Mouse (Mus musculus) kidney, embryonic 14.5 days (tissue): ENCODE results near the gene Adcy10. TPM values are rescaled to one million over a fixed set of nuclear protein-coding genes. Genes with fewer than 3 reads are reported as not detected.
A peak's percentile ranks its signal among the peaks of the same experiment; 100 is the strongest.

Experiments used
- ATAC-seq: fragments of 200-750 bp; cut with Nextera tagmentation; 2 replicates; pipeline ENCODE4 v1.8.0; 2017; ENCODE audit warnings: moderate number of reproducible peaks, mild to moderate bottlenecking, moderate TSS enrichment, moderate library complexity; ENCODE audit not compliant: low FRiP score, low TSS enrichment
- H3K27ac ChIP-seq: fragments of 300-500 bp; sonication (generic); 2 replicates; pipeline ENCODE4 v1.5.1; 2014; ENCODE audit warnings: low read depth, mild to moderate bottlenecking, low read length, moderate library complexity, mixed read lengths
- H3K27me3 ChIP-seq: fragments of 300-500 bp; sonication (generic); 2 replicates; pipeline ENCODE4 v1.6.1; 2014; ENCODE audit warnings: mild to moderate bottlenecking, low read length; ENCODE audit not compliant: control insufficient read depth, insufficient read depth
- H3K36me3 ChIP-seq: fragments of 300-500 bp; sonication (generic); 2 replicates; pipeline ENCODE4 v1.6.1; 2014; ENCODE audit warnings: low read length, mixed read lengths; ENCODE audit not compliant: control insufficient read depth, insufficient read depth
- H3K4me1 ChIP-seq: fragments of 300-500 bp; sonication (generic); 2 replicates; pipeline ENCODE4 v1.6.1; 2014; ENCODE audit warnings: low read length, mixed read lengths; ENCODE audit not compliant: control insufficient read depth, insufficient read depth
- H3K4me2 ChIP-seq: fragments of 300-500 bp; sonication (generic); replicated peaks from 2 replicates; pipeline ENCODE4 v1.6.1; 2014; ENCODE audit warnings: low read depth, mild to moderate bottlenecking, low read length
- H3K4me3 ChIP-seq: fragments of 300-500 bp; sonication (generic); 2 replicates; pipeline ENCODE4 v1.5.1; 2014; ENCODE audit warnings: mild to moderate bottlenecking, low read length
- H3K9ac ChIP-seq: fragments of 300-500 bp; sonication (generic); 2 replicates; pipeline ENCODE4 v1.6.1; 2014; ENCODE audit warnings: low read depth, mild to moderate bottlenecking, low read length, moderate library complexity
- H3K9me3 ChIP-seq: fragments of 300-500 bp; sonication (generic); 2 replicates; pipeline ENCODE4 v1.6.1; 2016; ENCODE audit warnings: low read length; ENCODE audit not compliant: control insufficient read depth
- WGBS: fragments of 180-500 bp; shearing (Covaris S2); extraction: QIAGEN DNeasy Blood & Tissue Kit; methylation state at CpG from one replicate; pipeline ENCODE4 v1.1.7; 2014; 5-methylcytosine and 5-hydroxymethylcytosine counted together
- polyA plus RNA-seq: library from polyadenylated mRNA; unstranded; fragments of >200 nt; fragmentation: Nextera tagmentation; extraction: Ambion mirVana; gene quantifications from 2 replicates; pipeline ENCODE4 v1.2.1, GENCODE M21; 2014

The Adcy10 gene
- polyA plus RNA-seq, 1 experiment from 2014 or later: 0.18 TPM

GRCm38 (mm10) chr1:165460801-165461377, 24.1 kb upstream of the Adcy10 start:
- Histone ChIP-seq H3K27me3 (no peaks in the 10 kb centered on the region), H3K9ac (peak overlapping the region; percentile 83), H3K27ac (peak overlapping the region; percentile 96), H3K4me1 (peaks cover 3% of the 10 kb centered on the region; the same call in 1 of the 2 replicates), H3K9me3 (no peaks in the 10 kb centered on the region), H3K4me3 (peak overlapping the region; percentile 96), H3K36me3 (no peaks in the 10 kb centered on the region), H3K4me2 (peak overlapping the region; percentile 81)
- under 1% methylated on average over 41 of the region's 41 CpGs for WGBS
- ATAC-seq: peak; percentile 97

GRCm38 (mm10) chr1:165461681-165462080, 23.3 kb upstream of the Adcy10 start:
- ATAC-seq: no peak
- Histone ChIP-seq H3K4me1 (peaks cover 3% of the 10 kb centered on the region; the same call in 1 of the 2 replicates), H3K9me3 (no peaks in the 10 kb centered on the region), H3K4me3 (peak overlapping the region; percentile 96), H3K4me2 (peak overlapping the region; percentile 77), H3K9ac (peak overlapping the region; percentile 78), H3K36me3 (no peaks in the 10 kb centered on the region), H3K27ac (peak overlapping the region; percentile 67), H3K27me3 (no peaks in the 10 kb centered on the region)
- WGBS: 3% methylated on average over 9 of the region's 9 CpGs

GRCm38 (mm10) chr1:165462861-165463260, 22.1 kb upstream of the Adcy10 start:
- ATAC-seq: no peak
- H3K36me3 ChIP-seq: no peaks in the 10 kb centered on the region
- no peak overlapping the region for H3K27ac ChIP-seq
- no peak overlapping the region for H3K4me2 ChIP-seq
- H3K27me3 ChIP-seq: no peaks in the 10 kb centered on the region
- H3K9me3 ChIP-seq: no peaks in the 10 kb centered on the region
- H3K4me3 ChIP-seq: no peak overlapping the region
- WGBS: 88% methylated on average over 1 of the region's 1 CpGs
- H3K9ac ChIP-seq: no peak overlapping the region
- peaks cover 3% of the 10 kb centered on the region; the same call in 1 of the 2 replicates for H3K4me1 ChIP-seq

GRCm38 (mm10) chr1:165464574-165464973, 20.4 kb upstream of the Adcy10 start:
- Histone ChIP-seq H3K9me3 (no peaks in the 10 kb centered on the region), H3K36me3 (no peaks in the 10 kb centered on the region), H3K27me3 (no peaks in the 10 kb centered on the region), H3K4me3 (no peak overlapping the region), H3K27ac (no peak overlapping the region), H3K4me1 (peaks cover 3% of the 10 kb centered on the region; the same call in 1 of the 2 replicates), H3K4me2 (no peak overlapping the region), H3K9ac (no peak overlapping the region)
- no peak for ATAC-seq
- WGBS: 95% methylated on average over 3 of the region's 3 CpGs

GRCm38 (mm10) chr1:165468971-165469370, 16.0 kb upstream of the Adcy10 start:
- no peak overlapping the region for H3K4me3 ChIP-seq
- ATAC-seq: no peak
- H3K36me3 ChIP-seq: no peaks in the 10 kb centered on the region
- H3K27ac ChIP-seq: peak overlapping the region; percentile 70; the same call in 1 of the 2 replicates
- H3K27me3 ChIP-seq: no peaks in the 10 kb centered on the region
- no peaks in the 10 kb centered on the region for H3K9me3 ChIP-seq
- no peak overlapping the region for H3K9ac ChIP-seq
- H3K4me2 ChIP-seq: no peak overlapping the region; the same call in 1 of the 2 replicates
- no peaks in the 10 kb centered on the region for H3K4me1 ChIP-seq

- Histone ChIP-seq H3K9ac (no peak overlapping the region), H3K27ac (peak overlapping the region; percentile 70), H3K9me3 (no peaks in the 10 kb centered on the region), H3K4me1 (no peaks in the 10 kb centered on the region), H3K27me3 (no peaks in the 10 kb centered on the region), H3K36me3 (no peaks in the 10 kb centered on the region), H3K4me3 (no peak overlapping the region), H3K4me2 (no peak overlapping the region)
- ATAC-seq: no peak
Observed at GRCm38 (mm10) chr1:165469717-165470116, 15.3 kb upstream of the Adcy10 start.

GRCm38 (mm10) chr1:165471490-165471889, 13.5 kb upstream of the Adcy10 start:
- Histone ChIP-seq H3K27ac (no peak overlapping the region), H3K9me3 (no peaks in the 10 kb centered on the region), H3K4me2 (no peak overlapping the region), H3K4me3 (no peak overlapping the region), H3K27me3 (no peaks in the 10 kb centered on the region), H3K4me1 (no peaks in the 10 kb centered on the region), H3K36me3 (no peaks in the 10 kb centered on the region), H3K9ac (no peak overlapping the region)
- no peak for ATAC-seq
- WGBS: 86% methylated on average over 1 of the region's 1 CpGs

GRCm38 (mm10) chr1:165486108-165486507, 1.1 kb downstream of the Adcy10 start:
- Histone ChIP-seq H3K27ac (no peak overlapping the region), H3K9me3 (no peaks in the 10 kb centered on the region), H3K4me1 (no peaks in the 10 kb centered on the region), H3K27me3 (no peaks in the 10 kb centered on the region), H3K4me3 (no peak overlapping the region), H3K36me3 (peaks cover 5% of the 10 kb centered on the region; the same call in 1 of the 2 replicates), H3K9ac (no peak overlapping the region), H3K4me2 (no peak overlapping the region)
- no peak for ATAC-seq
- 90% methylated on average over 2 of the region's 2 CpGs for WGBS

- Histone ChIP-seq H3K36me3 (no peaks in the 10 kb centered on the region), H3K4me2 (no peak overlapping the region), H3K4me1 (no peaks in the 10 kb centered on the region), H3K4me3 (no peak overlapping the region), H3K9me3 (no peaks in the 10 kb centered on the region), H3K9ac (no peak overlapping the region), H3K27me3 (no peaks in the 10 kb centered on the region), H3K27ac (no peak overlapping the region)
- WGBS: 83% methylated on average over 4 of the region's 4 CpGs
- no peak for ATAC-seq
Observed at GRCm38 (mm10) chr1:165489197-165489596, 4.2 kb downstream of the Adcy10 start.
